Mouse (Mus musculus): ENCODE results near the gene Kalrn. TPM values are rescaled to one million over a fixed set of nuclear protein-coding genes. Genes with fewer than 3 reads are reported as not detected.

Gene Kalrn
- polyA plus RNA-seq, 1 experiment from 2014 or later: 22.1 TPM

DNA sequence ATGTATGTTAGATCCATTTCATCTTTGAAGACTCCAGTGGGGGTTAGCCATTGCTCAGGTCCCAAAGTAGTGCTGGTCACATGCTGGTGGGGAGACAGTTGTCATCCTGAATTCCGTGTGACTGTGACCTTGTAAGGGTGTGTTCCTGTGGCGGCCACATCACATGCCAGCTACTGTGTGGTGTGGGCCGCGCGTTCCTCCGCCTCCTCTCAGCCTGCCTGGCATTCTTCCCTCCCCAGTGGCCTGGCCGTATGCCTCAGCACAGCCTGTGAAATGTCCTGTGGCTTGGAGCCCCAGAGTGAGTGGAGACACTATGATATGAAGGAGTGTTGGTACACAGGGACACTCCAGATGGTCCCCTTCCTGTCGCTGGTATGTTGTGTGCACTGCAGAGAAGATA lies 635.8 kb downstream of the Kalrn start:
- Histone ChIP-seq H3K4me3 (ENCODE audit: low read depth, low read length) (no peak overlapping the region), H3K36me3 (ENCODE audit: control insufficient read depth, insufficient read depth, low read length) (no peaks in the 10 kb centered on the region), H3K27ac (ENCODE audit: low read length) (no peak overlapping the region), H3K9me3 (ENCODE audit: control insufficient read depth, low read depth, low read length) (no peaks in the 10 kb centered on the region), H3K4me2 (replicated peaks; ENCODE audit: low read depth, low read length) (no peak overlapping the region), H3K27me3 (ENCODE audit: control insufficient read depth, insufficient read depth, low read length) (no peaks in the 10 kb centered on the region), H3K4me1 (ENCODE audit: control insufficient read depth, insufficient read depth, low read length) (peaks cover 52% of the 10 kb centered on the region), H3K9ac (replicated peaks; ENCODE audit: low read depth, low read length) (no peak overlapping the region)
- ATAC-seq (ENCODE audit: insufficient number of reproducible peaks, insufficient read depth, low FRiP score, low read depth): no peak
- WGBS: 69% methylated on average over 8 of the region's 8 CpGs

DNA sequence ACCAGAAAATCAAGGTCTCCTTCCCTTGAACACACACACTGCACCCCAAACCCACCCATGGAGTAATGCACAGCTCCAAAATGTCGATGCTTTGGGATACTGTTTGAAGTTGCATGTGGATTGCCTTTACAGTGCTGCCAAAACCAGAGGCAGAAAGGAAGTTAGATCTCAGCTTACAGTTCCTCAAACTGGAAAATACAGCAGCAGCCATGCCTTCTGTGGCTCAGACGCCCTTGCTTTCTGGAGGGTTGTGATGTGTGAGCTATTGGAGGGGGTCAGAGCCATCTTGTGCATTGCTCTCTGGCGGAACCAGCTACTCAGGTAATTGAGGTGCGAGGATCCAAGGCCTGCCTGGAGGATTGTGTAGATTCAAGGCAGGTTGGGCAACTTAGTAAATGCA lies 636.4 kb downstream of the Kalrn start:
- 82% methylated on average over 4 of the region's 4 CpGs for WGBS
- H3K9me3 ChIP-seq (ENCODE audit: control insufficient read depth, low read depth, low read length): no peaks in the 10 kb centered on the region
- H3K27me3 ChIP-seq (ENCODE audit: control insufficient read depth, insufficient read depth, low read length): no peaks in the 10 kb centered on the region
- H3K4me2 ChIP-seq (replicated peaks; ENCODE audit: low read depth, low read length): no peak overlapping the region
- peaks cover 49% of the 10 kb centered on the region for H3K4me1 ChIP-seq (ENCODE audit: control insufficient read depth, insufficient read depth, low read length)
- H3K9ac ChIP-seq (replicated peaks; ENCODE audit: low read depth, low read length): no peak overlapping the region
- no peak for ATAC-seq (ENCODE audit: insufficient number of reproducible peaks, insufficient read depth, low FRiP score, low read depth)
- no peak overlapping the region for H3K27ac ChIP-seq (ENCODE audit: low read length)
- H3K4me3 ChIP-seq (ENCODE audit: low read depth, low read length): no peak overlapping the region
- no peaks in the 10 kb centered on the region for H3K36me3 ChIP-seq (ENCODE audit: control insufficient read depth, insufficient read depth, low read length)

DNA sequence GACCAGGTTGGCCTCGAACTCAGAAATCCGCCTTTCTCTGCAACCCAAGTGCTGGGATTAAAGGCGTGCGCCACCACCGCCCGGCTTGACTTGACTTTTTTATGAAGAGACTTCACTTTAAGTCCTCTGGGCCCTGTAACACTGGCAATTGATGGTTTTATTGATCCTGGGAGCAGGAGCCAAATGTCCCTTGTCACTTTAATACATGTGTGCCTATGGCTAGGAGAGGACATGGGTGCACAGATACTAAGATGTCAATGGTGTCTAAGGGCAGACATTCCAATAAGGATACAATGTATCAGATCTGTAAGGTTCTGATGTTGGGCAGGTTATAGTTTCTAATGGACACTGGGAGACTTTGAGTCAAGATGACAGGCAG lies 637.9 kb downstream of the Kalrn start:
- peaks cover 41% of the 10 kb centered on the region for H3K4me1 ChIP-seq (ENCODE audit: control insufficient read depth, insufficient read depth, low read length)
- no peak for ATAC-seq (ENCODE audit: insufficient number of reproducible peaks, insufficient read depth, low FRiP score, low read depth)

DNA sequence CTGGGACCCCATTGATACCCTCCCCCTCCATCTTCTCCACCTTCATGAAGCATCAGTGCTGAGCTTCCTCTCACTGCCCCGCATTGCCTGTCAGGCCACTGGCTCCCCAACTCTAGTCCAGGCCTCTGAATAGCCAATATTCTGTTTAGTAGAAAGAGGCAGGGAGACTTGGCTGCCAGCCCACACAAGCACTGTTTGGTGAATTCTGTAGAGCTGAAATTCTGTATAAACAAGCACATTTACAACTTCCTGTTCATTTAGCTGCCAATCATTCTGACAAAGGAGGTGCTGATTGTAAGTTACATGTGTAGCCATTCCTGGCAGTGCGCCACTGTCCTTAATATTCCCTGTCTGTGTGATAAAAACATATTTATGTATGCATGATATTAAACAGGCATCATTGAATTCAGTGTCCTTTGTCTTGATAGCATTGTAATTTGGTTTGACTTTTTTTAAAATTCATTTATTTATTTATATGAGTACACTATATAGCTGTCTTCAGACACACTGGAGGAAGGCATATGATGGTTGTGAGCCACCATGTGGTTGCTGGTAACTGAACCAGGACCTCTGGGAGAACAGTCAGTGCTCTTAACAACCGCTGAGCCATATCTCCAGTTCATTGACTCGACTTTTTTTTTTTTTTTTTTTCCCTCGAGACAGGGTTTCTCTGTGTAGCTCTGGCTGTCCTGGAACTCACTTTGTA lies 638.5 kb downstream of the Kalrn start:
- H3K4me2 ChIP-seq (replicated peaks; ENCODE audit: low read depth, low read length): no peak overlapping the region
- no peaks in the 10 kb centered on the region; the same call in 1 of the 2 replicates for H3K36me3 ChIP-seq (ENCODE audit: control insufficient read depth, insufficient read depth, low read length)
- 47% methylated on average over 5 of the region's 5 CpGs for WGBS
- H3K9me3 ChIP-seq (ENCODE audit: control insufficient read depth, low read depth, low read length): no peaks in the 10 kb centered on the region
- peak overlapping the region; percentile 34 for H3K27ac ChIP-seq (ENCODE audit: low read length)
- H3K4me1 ChIP-seq (ENCODE audit: control insufficient read depth, insufficient read depth, low read length): peaks cover 38% of the 10 kb centered on the region
- peak; percentile 26; the same call in 1 of the 2 replicates for ATAC-seq (ENCODE audit: insufficient number of reproducible peaks, insufficient read depth, low FRiP score, low read depth)
- no peaks in the 10 kb centered on the region for H3K27me3 ChIP-seq (ENCODE audit: control insufficient read depth, insufficient read depth, low read length)
- H3K9ac ChIP-seq (replicated peaks; ENCODE audit: low read depth, low read length): no peak overlapping the region
- H3K4me3 ChIP-seq (ENCODE audit: low read depth, low read length): no peak overlapping the region

More for the DNA sequence above, 637.9 kb downstream of the Kalrn start:
- Histone ChIP-seq H3K4me3 (ENCODE audit: low read depth, low read length) (no peak overlapping the region), H3K27ac (ENCODE audit: low read length) (no peak overlapping the region), H3K36me3 (ENCODE audit: control insufficient read depth, insufficient read depth, low read length) (no peaks in the 10 kb centered on the region; the same call in 1 of the 2 replicates), H3K4me2 (replicated peaks; ENCODE audit: low read depth, low read length) (no peak overlapping the region), H3K9me3 (ENCODE audit: control insufficient read depth, low read depth, low read length) (no peaks in the 10 kb centered on the region), H3K27me3 (ENCODE audit: control insufficient read depth, insufficient read depth, low read length) (no peaks in the 10 kb centered on the region), H3K9ac (replicated peaks; ENCODE audit: low read depth, low read length) (no peak overlapping the region)
- 89% methylated on average over 6 of the region's 6 CpGs for WGBS

DNA sequence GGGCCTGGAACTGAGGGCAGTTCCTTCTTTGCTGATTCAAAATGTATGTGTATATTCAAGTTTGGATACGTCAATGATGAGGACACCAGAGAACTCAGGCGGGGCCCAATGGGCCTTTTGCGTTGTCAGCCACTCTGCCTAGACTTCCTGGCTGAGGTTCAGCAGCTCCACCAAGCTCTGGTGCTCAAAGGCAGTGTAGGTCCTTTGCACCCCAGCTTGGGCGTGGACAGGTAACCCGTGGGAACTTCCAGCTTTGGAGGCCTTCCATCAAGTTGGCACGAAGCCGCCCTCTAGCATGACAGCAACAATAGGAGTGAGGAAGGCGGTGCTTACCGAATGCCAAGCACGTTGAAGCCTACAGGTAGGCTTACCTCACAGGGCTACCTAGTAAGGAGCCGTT lies 639.9 kb downstream of the Kalrn start:
- H3K4me1 ChIP-seq (ENCODE audit: control insufficient read depth, insufficient read depth, low read length): peaks cover 32% of the 10 kb centered on the region

DNA sequence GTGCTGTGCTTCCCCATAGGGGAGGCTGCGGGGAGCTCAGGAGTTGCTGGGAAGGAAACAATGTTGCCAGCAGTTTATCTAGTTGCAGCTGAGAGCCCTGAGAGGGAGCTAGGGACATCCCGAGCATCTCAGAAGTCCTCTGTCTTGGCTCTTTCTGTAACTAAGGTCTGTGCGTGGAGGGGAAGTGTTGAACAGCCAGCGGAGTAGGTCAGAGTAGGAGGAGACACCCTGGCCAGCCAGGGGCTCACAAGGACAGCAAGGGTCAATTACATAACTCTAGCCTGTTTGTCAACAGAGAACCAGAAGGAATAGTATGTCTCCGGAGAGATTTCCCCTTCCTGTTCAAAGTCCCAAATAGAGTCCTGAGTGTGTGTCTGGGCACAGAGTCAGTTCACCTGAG lies 641.2 kb downstream of the Kalrn start:
- Histone ChIP-seq H3K27me3 (ENCODE audit: control insufficient read depth, insufficient read depth, low read length) (no peaks in the 10 kb centered on the region), H3K4me3 (ENCODE audit: low read depth, low read length) (no peak overlapping the region), H3K27ac (ENCODE audit: low read length) (no peak overlapping the region), H3K4me1 (ENCODE audit: control insufficient read depth, insufficient read depth, low read length) (peaks cover 31% of the 10 kb centered on the region), H3K36me3 (ENCODE audit: control insufficient read depth, insufficient read depth, low read length) (no peaks in the 10 kb centered on the region; the same call in 1 of the 2 replicates), H3K4me2 (replicated peaks; ENCODE audit: low read depth, low read length) (no peak overlapping the region), H3K9ac (replicated peaks; ENCODE audit: low read depth, low read length) (no peak overlapping the region), H3K9me3 (ENCODE audit: control insufficient read depth, low read depth, low read length) (no peaks in the 10 kb centered on the region)
- ATAC-seq (ENCODE audit: insufficient number of reproducible peaks, insufficient read depth, low FRiP score, low read depth): no peak
- WGBS: 64% methylated on average over 5 of the region's 5 CpGs

More for the DNA sequence above, 639.9 kb downstream of the Kalrn start:
- WGBS: 90% methylated on average over 11 of the region's 11 CpGs
- Histone ChIP-seq H3K9me3 (ENCODE audit: control insufficient read depth, low read depth, low read length) (no peaks in the 10 kb centered on the region), H3K9ac (replicated peaks; ENCODE audit: low read depth, low read length) (no peak overlapping the region), H3K4me2 (replicated peaks; ENCODE audit: low read depth, low read length) (no peak overlapping the region), H3K4me3 (ENCODE audit: low read depth, low read length) (no peak overlapping the region), H3K27ac (ENCODE audit: low read length) (no peak overlapping the region), H3K27me3 (ENCODE audit: control insufficient read depth, insufficient read depth, low read length) (no peaks in the 10 kb centered on the region), H3K36me3 (ENCODE audit: control insufficient read depth, insufficient read depth, low read length) (no peaks in the 10 kb centered on the region; the same call in 1 of the 2 replicates)
- ATAC-seq (ENCODE audit: insufficient number of reproducible peaks, insufficient read depth, low FRiP score, low read depth): no peak

DNA sequence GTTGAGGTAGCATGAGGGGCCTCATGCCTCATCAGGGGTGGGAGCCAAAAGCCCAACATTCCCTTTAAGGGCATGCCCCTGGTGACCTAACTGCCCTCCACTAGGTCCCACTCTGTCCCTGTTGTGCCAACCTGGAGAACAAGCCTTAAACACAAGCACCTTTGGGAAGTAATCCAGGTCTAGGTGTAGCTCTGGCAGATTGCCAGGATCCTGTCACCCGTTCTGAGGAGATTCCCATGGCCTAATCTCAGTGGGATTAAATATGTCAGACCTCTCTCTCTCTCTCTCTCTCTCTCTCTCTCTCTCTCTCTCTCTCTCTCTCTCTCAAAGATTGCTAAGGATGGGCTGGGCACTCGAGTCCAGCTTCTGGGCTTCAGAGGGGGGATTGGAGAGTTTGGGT lies 641.6 kb downstream of the Kalrn start:
- Histone ChIP-seq H3K27me3 (ENCODE audit: control insufficient read depth, insufficient read depth, low read length) (no peaks in the 10 kb centered on the region), H3K4me2 (replicated peaks; ENCODE audit: low read depth, low read length) (no peak overlapping the region), H3K9ac (replicated peaks; ENCODE audit: low read depth, low read length) (no peak overlapping the region), H3K9me3 (ENCODE audit: control insufficient read depth, low read depth, low read length) (no peaks in the 10 kb centered on the region), H3K4me3 (ENCODE audit: low read depth, low read length) (no peak overlapping the region), H3K36me3 (ENCODE audit: control insufficient read depth, insufficient read depth, low read length) (no peaks in the 10 kb centered on the region; the same call in 1 of the 2 replicates), H3K4me1 (ENCODE audit: control insufficient read depth, insufficient read depth, low read length) (peaks cover 31% of the 10 kb centered on the region), H3K27ac (ENCODE audit: low read length) (no peak overlapping the region)
- WGBS: 48% methylated on average over 2 of the region's 2 CpGs
- no peak for ATAC-seq (ENCODE audit: insufficient number of reproducible peaks, insufficient read depth, low FRiP score, low read depth)

DNA sequence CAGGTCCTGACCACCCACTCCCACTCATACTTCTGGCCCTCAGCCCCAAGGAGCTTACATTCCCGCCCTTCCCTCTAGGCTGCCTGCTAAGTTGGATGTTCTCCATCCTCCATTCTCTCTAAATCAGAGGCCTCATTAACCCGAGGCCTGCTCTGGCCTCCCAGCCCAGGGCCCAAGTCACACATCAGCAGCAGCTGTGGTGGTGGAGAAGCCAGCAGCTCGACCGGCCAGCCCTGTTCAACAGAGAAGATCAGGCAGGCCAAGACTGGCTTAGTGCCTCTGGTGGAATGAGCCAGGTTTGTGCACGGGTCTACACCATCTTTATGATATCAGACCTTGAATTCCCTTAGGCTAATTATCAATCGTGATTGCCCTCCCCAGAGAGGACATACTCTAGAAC lies 642.5 kb downstream of the Kalrn start:
- Histone ChIP-seq H3K9me3 (ENCODE audit: control insufficient read depth, low read depth, low read length) (no peaks in the 10 kb centered on the region), H3K4me1 (ENCODE audit: control insufficient read depth, insufficient read depth, low read length) (peaks cover 31% of the 10 kb centered on the region), H3K36me3 (ENCODE audit: control insufficient read depth, insufficient read depth, low read length) (no peaks in the 10 kb centered on the region; the same call in 1 of the 2 replicates), H3K9ac (replicated peaks; ENCODE audit: low read depth, low read length) (no peak overlapping the region), H3K27ac (ENCODE audit: low read length) (no peak overlapping the region), H3K4me3 (ENCODE audit: low read depth, low read length) (no peak overlapping the region), H3K4me2 (replicated peaks; ENCODE audit: low read depth, low read length) (no peak overlapping the region), H3K27me3 (ENCODE audit: control insufficient read depth, insufficient read depth, low read length) (no peaks in the 10 kb centered on the region)
- 83% methylated on average over 6 of the region's 6 CpGs for WGBS
- no peak for ATAC-seq (ENCODE audit: insufficient number of reproducible peaks, insufficient read depth, low FRiP score, low read depth)
